Mouse (Mus musculus): ENCODE results near the gene Ccin.

The Ccin gene

GRCm38 (mm10) chr4:43983181-43983580 lies at the start of gene Ccin:
TSS of gene Ccin (plus strand) at chr4:43983483.
- DNase-seq (ENCODE audit: low spot score): no peak

GRCm38 (mm10) chr4:43936186-43936585 lies 47.1 kb upstream of the Ccin start:
- no peak for DNase-seq (ENCODE audit: low spot score)

GRCm38 (mm10) chr4:43936749-43937674 lies 46.3 kb upstream of the Ccin start:
- no peak for DNase-seq (ENCODE audit: low spot score)

GRCm38 (mm10) chr4:43941315-43941714 lies 42.0 kb upstream of the Ccin start:
- no peak for DNase-seq (ENCODE audit: low spot score)

GRCm38 (mm10) chr4:43942421-43942820 lies 40.9 kb upstream of the Ccin start:
- DNase-seq (ENCODE audit: low spot score): no peak

- no peak for DNase-seq (ENCODE audit: low spot score)
Observed at GRCm38 (mm10) chr4:43947571-43947970, 35.7 kb upstream of the Ccin start.

- peak; percentile 69 for DNase-seq (ENCODE audit: low spot score)
Observed at GRCm38 (mm10) chr4:43957292-43957845, 25.9 kb upstream of the Ccin start, which contains the start of gene Glipr2. TSS of gene Glipr2 (plus strand) at chr4:43957401.

- no peak for DNase-seq (ENCODE audit: low spot score)
Observed at GRCm38 (mm10) chr4:43957846-43958461, 25.3 kb upstream of the Ccin start.

- no peak for DNase-seq (ENCODE audit: low spot score)
Observed at GRCm38 (mm10) chr4:43959523-43960179, 23.6 kb upstream of the Ccin start.

- DNase-seq (ENCODE audit: low spot score): no peak
Observed at GRCm38 (mm10) chr4:43960207-43960606, 23.1 kb upstream of the Ccin start.

GRCm38 (mm10) chr4:43964326-43964833 lies 18.9 kb upstream of the Ccin start:
- no peak for DNase-seq (ENCODE audit: low spot score)

GRCm38 (mm10) chr4:43964951-43965684 lies 18.2 kb upstream of the Ccin start:
- DNase-seq (ENCODE audit: low spot score): no peak

- no peak for DNase-seq (ENCODE audit: low spot score)
Observed at GRCm38 (mm10) chr4:43965856-43966535, 17.3 kb upstream of the Ccin start.

- DNase-seq (ENCODE audit: low spot score): no peak
Observed at GRCm38 (mm10) chr4:43968650-43969049, 14.6 kb upstream of the Ccin start.

GRCm38 (mm10) chr4:43969373-43969772 lies 13.9 kb upstream of the Ccin start:
- no peak for DNase-seq (ENCODE audit: low spot score)

GRCm38 (mm10) chr4:43970393-43971330 lies 12.6 kb upstream of the Ccin start:
- DNase-seq (ENCODE audit: low spot score): no peak

- DNase-seq (ENCODE audit: low spot score): no peak
Observed at GRCm38 (mm10) chr4:43971541-43972136, 11.6 kb upstream of the Ccin start.

- no peak for DNase-seq (ENCODE audit: low spot score)
Observed at GRCm38 (mm10) chr4:43972137-43972591, 11.1 kb upstream of the Ccin start.

- DNase-seq (ENCODE audit: low spot score): peak; percentile 52
Observed at GRCm38 (mm10) chr4:43973526-43973981, 9.7 kb upstream of the Ccin start.

Data from layer of hippocampus, adult 11-12 months (tissue).